Mouse (Mus musculus): ENCODE measurements at regions not wholly inside any gene's neighbourhood (a gene's known extent, or its start where the extent isn't known, plus 50 kb on each side); places are given as distances from the start of the nearest gene placed in this dataset.
A peak's percentile ranks its signal among the peaks of the same experiment; 100 is the strongest.

DNA sequence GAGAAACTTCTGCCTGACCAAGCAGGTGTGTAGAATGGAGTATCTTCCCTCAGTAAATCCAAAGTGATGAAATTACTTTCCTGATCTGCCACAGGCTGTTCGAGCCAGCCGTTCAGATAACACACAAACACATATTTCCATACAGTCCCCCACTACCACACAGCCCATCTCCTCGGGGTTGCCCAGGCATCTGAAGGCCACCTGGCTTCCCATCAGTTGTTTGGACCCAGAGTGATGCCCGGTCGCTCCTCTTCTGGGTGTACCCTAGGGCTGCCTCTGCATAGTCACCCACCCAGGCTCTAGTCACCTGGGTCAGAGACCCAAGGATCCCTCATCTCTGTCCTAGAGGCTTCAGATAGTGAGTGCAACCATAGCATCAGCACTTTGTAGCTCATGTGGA lies 107.9 kb downstream of the CK137956 start:
- no peak for DNase-seq (ENCODE audit: low spot score in 2 of 2)
- intact Hi-C loops (cut with DNase I), result loop anchor here (5.0 kb wide), 1 partner anchor 124 kb away; the partner anchor contains the start of gene Csmd2

DNA sequence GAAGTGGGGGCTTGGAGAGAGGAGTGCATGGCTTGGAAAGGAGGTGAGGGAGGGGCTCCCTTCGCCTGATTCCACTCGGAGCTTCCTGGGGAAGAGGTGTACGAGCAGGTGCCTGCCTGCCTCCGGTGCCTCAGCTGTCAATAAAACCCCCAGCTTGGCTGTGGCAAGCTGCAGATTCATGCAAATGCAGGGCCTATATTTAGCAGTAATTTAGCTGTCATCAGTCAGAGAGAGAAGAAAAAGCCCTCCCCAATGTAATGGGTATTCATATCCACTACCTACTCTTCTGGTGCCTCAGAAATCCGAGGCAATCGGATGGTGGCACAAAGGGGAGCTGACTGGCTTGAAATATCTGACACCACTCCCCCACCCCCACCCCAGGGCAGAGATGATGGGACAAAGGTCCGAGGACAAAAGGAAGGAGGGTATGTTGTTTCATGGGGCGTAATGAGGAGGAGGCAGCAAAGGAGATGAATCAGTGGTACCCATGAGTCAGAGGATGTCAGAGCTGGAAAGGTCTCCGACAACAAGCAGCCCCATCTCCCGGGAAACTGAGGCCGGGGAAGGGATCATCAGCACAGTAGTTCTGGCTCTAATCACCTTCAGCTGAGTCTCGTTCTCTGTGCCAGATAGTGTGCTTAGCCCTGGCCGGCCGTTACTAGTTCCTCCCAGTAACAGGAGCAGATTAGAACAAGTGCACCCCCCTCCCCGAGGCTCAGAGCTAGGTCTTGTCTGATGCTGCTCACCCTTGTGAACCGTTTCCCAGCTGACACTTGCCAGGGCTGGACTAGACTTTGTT lies 109.2 kb downstream of the CK137956 start:
- DNase-seq (ENCODE audit: low spot score in 2 of 2), result peak; percentile 39 to 53
- intact Hi-C loops (cut with DNase I), result loop anchor here (5.0 kb wide), 1 partner anchor 126 kb away; the partner anchor contains the start of gene Csmd2

DNA sequence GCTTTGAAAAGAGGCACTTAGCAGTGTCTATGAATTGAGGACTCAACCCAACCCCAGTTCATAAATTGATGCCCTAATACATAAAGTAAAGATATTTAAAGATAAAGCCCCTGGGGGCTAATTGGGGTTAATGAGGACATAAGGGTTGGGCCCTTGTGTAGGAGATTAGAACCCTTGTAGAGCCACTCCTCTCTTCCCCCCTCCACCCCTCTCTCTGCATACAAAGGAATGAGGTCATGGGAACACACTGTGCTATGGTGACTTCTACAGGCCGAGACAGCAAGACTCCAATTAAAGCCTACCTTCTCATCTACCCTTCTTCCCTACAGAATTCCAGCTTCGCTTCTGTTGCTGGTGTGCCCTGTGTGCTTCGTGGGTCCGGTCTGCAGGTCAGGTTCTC lies 110.5 kb downstream of the CK137956 start:
- intact Hi-C loops (cut with DNase I), result loop anchor here (5.0 kb wide), 1 partner anchor 127 kb away; the partner anchor contains the start of gene Csmd2
- DNase-seq (ENCODE audit: low spot score in 2 of 2), result no peak

DNA sequence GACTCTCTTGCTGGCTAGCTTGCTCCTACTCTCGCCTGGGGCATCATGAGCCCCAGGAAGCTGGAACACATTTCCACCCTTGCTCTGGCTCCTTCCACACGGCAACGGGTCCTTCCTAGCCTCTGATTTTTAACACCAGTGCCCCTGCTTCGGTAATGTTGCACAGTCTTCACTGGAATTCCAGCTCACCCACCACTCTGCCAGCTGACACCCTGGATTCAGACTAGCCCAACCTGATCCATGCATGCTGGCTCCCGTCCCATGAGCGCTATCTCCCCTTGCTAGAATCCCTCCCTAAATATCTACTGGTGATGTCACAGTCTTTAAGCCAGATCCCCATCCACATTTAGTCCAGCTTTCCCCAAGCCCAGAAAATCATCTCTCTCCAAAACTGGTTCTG lies 111.2 kb downstream of the CK137956 start:
- DNase-seq (ENCODE audit: low spot score in 2 of 2), result no peak
- intact Hi-C loops (cut with DNase I), result loop anchor here (5.0 kb wide), 1 partner anchor 212 kb away; no protein-coding TSS in a partner anchor

GRCm38 (mm10) chr4:127858566-127858965 lies 112.2 kb downstream of the CK137956 start:
- DNase-seq (ENCODE audit: low spot score in 2 of 2), result no peak
- intact Hi-C loops (cut with DNase I), result loop anchor here (5.0 kb wide), 1 partner anchor 211 kb away; no protein-coding TSS in a partner anchor

GRCm38 (mm10) chr4:127855836-127856235 lies 114.9 kb downstream of the CK137956 start:
- intact Hi-C loops (cut with DNase I), result loop anchor here (5.0 kb wide), 1 partner anchor 209 kb away; no protein-coding TSS in a partner anchor
- DNase-seq (ENCODE audit: low spot score in 2 of 2), result no peak

DNA sequence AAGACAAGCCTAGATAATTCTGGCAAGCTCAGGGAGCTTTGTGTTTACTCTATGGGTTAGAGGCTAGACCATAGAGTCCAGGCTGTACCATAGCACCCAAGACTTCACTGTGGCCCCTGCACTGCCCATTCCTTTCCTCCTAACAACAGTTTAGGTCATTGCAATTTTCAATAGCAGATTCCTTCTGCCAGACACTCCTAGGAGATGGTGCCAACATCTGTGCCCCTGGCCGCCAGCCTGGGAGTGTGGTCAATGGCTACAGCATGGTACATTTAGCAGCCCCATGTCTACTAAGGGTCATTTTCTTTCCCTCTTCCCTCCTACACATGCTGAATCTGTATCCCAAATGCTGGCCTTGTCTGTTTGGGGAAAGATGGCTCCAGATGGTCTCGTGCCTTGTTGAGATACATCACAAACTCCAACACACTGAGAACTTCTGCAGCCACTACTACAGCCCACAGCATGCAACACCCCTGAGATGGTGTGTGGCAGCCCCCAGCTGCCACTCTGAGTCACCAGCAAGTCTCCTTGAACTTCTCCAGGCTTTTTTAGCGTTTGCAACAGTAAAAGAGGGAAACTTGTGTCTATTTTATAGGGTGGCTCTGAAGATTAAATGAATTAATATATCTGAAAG lies 115.9 kb downstream of the CK137956 start:
- DNase-seq (ENCODE audit: low spot score in 2 of 2), result no peak
- intact Hi-C loops (cut with DNase I), result loop anchor here (5.0 kb wide), 1 partner anchor 208 kb away; no protein-coding TSS in a partner anchor

- DNase-seq (ENCODE audit: low spot score in 2 of 2), result no peak
- intact Hi-C loops (cut with DNase I), result no loop called here
Observed at GRCm38 (mm10) chr4:127849306-127849705, 121.4 kb downstream of the CK137956 start.

DNA sequence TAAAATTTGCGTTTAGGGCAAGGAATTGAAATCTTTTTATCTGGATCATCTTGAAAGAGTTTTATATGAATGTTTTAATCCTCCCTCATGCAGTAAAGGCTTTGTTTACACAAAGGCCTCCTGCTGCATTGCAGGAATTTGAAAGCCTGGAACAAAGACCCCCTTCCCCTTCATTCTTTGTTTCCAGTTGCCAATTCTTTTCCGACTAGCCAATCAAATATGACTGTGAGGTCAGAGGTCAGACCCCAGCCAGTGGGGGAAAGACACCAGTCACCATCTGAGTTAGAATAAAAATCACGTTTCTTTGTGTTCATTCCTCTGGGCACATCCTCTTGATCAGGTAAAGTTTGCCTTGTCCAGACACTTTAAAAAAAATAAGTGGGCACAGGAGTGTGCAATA lies 124.4 kb downstream of the CK137956 start:
- DNase-seq (ENCODE audit: low spot score in 2 of 2), result no peak
- intact Hi-C loops (cut with DNase I), result no loop called here

DNA sequence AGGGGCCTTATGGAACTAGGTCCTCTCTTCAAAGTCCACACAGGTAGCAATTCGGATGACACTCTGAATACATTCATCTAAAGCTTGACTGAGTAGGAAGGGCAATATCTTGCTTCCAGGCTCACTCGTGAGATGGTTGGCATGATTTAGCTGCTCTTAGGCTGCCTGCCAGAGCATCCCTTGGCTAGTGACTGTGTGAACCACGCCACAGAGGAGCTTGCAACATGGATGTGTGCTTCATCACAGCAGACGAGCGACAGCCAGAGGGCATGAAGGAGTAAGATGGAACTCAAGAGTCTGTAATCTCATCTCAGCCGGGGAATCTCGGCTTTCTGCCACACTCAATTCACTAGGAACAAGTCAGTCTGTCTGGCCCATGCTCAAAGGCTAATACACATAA lies 127.3 kb downstream of the CK137956 start:
- DNase-seq (ENCODE audit: low spot score in 2 of 2), result no peak
- intact Hi-C loops (cut with DNase I), result no loop called here

GRCm38 (mm10) chr4:127833668-127834067 lies 137.1 kb downstream of the CK137956 start:
- intact Hi-C loops (cut with DNase I), result no loop called here
- peak; percentile 56 to 74 for DNase-seq (ENCODE audit: low spot score in 2 of 2)

- intact Hi-C loops (cut with DNase I), result no loop called here
- peak in 1 of 2 experiments; percentile 36 for DNase-seq (ENCODE audit: low spot score in 2 of 2)
Observed at GRCm38 (mm10) chr4:127826988-127827387, 143.8 kb downstream of the CK137956 start.

- DNase-seq (ENCODE audit: low spot score in 2 of 2), result no peak
- intact Hi-C loops (cut with DNase I), result no loop called here
Observed at GRCm38 (mm10) chr4:127819501-127819900, 151.2 kb downstream of the CK137956 start.

- DNase-seq (ENCODE audit: low spot score in 2 of 2), result no peak
- intact Hi-C loops (cut with DNase I), result no loop called here
Observed at GRCm38 (mm10) chr4:127819009-127819408, 151.7 kb downstream of the CK137956 start.

DNA sequence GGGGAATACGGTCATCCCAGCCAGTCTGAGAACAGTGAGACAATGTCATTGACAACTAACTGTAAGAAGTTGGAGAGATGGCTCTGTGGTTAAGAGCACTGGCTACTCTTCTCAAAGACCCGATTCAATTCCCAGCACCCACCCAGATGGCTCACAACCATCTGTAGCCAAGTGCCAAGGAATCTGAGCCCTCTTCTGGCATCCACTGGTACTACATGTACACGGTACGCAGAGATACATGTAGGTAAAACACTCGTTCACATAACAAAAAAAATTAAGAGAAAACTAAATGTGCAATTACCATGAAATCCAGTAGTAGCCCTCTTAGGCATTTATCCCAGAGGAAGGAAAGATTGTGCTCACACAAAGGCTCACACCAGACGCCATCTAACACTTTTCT lies 156.1 kb downstream of the CK137956 start:
- intact Hi-C loops (cut with DNase I), result no loop called here
- no peak for DNase-seq (ENCODE audit: low spot score in 2 of 2)

GRCm38 (mm10) chr4:127812047-127812545 lies 158.7 kb downstream of the CK137956 start:
- no peak for DNase-seq (ENCODE audit: low spot score in 2 of 2)
- intact Hi-C loops (cut with DNase I), result no loop called here

DNA sequence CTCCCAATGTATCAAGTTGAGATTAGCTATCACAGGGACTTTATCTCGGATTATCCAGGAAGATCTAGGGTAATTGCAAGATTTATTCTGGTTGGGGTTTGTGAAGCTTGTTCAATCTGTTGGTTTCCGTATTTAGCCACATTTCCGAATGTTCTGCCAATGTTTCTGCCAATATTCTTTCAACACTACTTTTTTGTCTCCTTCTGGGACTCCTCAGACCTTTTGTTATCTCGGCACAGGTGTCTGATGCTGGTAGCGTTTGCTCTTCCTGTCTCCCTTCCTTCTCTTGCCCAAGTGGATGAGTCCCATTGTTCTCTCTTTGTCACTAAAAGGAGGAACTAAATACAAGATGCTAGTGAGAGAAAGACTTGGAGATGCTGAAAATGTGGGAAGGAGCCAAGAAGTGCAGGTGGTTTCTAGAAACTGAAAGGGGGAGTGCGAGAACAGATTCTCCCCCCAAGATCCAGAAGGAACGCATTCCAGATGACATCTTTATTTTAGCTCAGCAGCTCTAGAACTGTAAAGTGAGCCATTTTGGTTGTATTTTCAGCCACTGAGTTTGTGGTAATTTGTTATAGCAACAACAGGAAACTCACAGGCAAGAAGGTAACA lies 159.7 kb downstream of the CK137956 start:
- intact Hi-C loops (cut with DNase I), result no loop called here
- no peak for DNase-seq (ENCODE audit: low spot score in 2 of 2)

DNA sequence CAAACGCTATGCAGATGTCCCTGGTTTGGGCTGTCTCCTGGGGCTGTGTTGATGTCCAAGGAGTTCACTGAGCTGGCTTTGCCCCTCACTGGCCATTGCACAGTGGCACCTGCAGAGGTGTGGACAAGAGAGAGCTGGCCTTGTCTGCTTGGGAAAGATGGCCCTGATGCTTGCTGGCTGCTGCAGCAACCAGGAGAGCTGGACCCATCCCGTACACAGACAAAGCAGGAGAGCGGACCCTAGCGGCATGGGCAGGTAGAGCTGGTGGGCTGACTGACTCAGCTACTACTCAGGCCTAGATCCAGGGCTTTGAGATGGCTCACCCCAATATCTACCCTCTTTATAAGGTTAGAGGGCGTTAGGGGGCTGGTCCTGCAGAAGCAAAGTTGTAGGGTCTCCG lies 161.7 kb downstream of the CK137956 start:
- no peak for DNase-seq (ENCODE audit: low spot score in 2 of 2)
- intact Hi-C loops (cut with DNase I), result no loop called here

- DNase-seq (ENCODE audit: low spot score in 2 of 2), result peak; percentile 33 to 63
- intact Hi-C loops (cut with DNase I), result no loop called here
Observed at GRCm38 (mm10) chr4:127789206-127789605, 181.5 kb downstream of the CK137956 start.

DNA sequence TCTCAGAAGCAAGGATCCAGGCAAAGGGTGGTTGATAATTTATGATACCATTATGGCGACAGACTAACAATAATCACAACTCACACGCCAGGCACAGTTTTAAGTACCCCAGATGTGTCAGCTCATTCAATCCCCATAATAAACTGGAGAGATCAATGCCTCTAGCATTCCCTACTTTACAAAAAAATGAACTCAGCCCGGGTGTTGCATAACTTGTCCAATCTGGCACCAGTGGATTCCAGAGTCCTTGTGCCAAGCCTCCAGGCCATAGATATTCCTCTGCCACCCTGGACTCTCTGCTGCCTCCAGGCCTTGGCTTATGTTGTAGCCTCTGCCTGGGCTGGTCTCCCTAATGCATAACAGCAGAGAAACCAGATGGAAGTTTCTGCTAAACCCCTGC lies 185.0 kb downstream of the CK137956 start:
- intact Hi-C loops (cut with DNase I), result no loop called here
- no peak for DNase-seq (ENCODE audit: low spot score in 2 of 2)

All from left cerebral cortex, postnatal 36 days (tissue).